Mouse (Mus musculus): ENCODE measurements at regions not wholly inside any gene's neighbourhood (a gene's known extent, or its start where the extent isn't known, plus 50 kb on each side); places are given as distances from the start of the nearest gene placed in this dataset.

GRCm38 (mm10) chr11:40879589-40879988 lies 124.5 kb upstream of the Ccng1 start:
- H3K9me3 ChIP-seq (ENCODE audit: control insufficient read depth, low read length) = no peaks in the 10 kb centered on the region
- no peak overlapping the region for H3K9ac ChIP-seq (ENCODE audit: low read depth, low read length)
- WGBS = 77% methylated on average over 5 of the region's 5 CpGs
- no peak overlapping the region for H3K27ac ChIP-seq (ENCODE audit: low read depth, low read length)
- H3K36me3 ChIP-seq (ENCODE audit: control insufficient read depth, insufficient read depth, low read length) = no peaks in the 10 kb centered on the region
- H3K27me3 ChIP-seq (replicated peaks; ENCODE audit: control insufficient read depth, insufficient read depth, low read length) = no peaks in the 10 kb centered on the region
- H3K4me2 ChIP-seq = no peak overlapping the region
- ATAC-seq (replicated peaks; ENCODE audit: low FRiP score) (no peak), DNase-seq (ENCODE audit: low spot score) (no peak)
- H3K4me3 ChIP-seq (ENCODE audit: low read depth, low read length) = no peak overlapping the region
- H3K4me1 ChIP-seq (replicated peaks; ENCODE audit: control insufficient read depth, insufficient read depth, low read length) = no peaks in the 10 kb centered on the region

- no peak for DNase-seq (ENCODE audit: low spot score)
- H3K9me3 ChIP-seq (ENCODE audit: control insufficient read depth, low read length) = no peaks in the 10 kb centered on the region
- no peak overlapping the region for H3K4me2 ChIP-seq
- H3K27me3 ChIP-seq (replicated peaks; ENCODE audit: control insufficient read depth, insufficient read depth, low read length) = no peaks in the 10 kb centered on the region
- H3K4me1 ChIP-seq (replicated peaks; ENCODE audit: control insufficient read depth, insufficient read depth, low read length) = no peaks in the 10 kb centered on the region
- no peak overlapping the region for H3K27ac ChIP-seq (ENCODE audit: low read depth, low read length)
- ATAC-seq (replicated peaks; ENCODE audit: low FRiP score) = no peak
- no peaks in the 10 kb centered on the region for H3K36me3 ChIP-seq (ENCODE audit: control insufficient read depth, insufficient read depth, low read length)
- H3K9ac ChIP-seq (ENCODE audit: low read depth, low read length) = no peak overlapping the region
- H3K4me3 ChIP-seq (ENCODE audit: low read depth, low read length) = no peak overlapping the region
- WGBS = 79% methylated on average over 2 of the region's 2 CpGs
Observed at GRCm38 (mm10) chr11:40873002-40873401, 117.9 kb upstream of the Ccng1 start.

GRCm38 (mm10) chr11:40865694-40866093 lies 110.6 kb upstream of the Ccng1 start:
- ATAC-seq (replicated peaks; ENCODE audit: low FRiP score) (no peak), DNase-seq (ENCODE audit: low spot score) (no peak)
- Histone ChIP-seq H3K4me1 (replicated peaks; ENCODE audit: control insufficient read depth, insufficient read depth, low read length) (no peaks in the 10 kb centered on the region), H3K27me3 (replicated peaks; ENCODE audit: control insufficient read depth, insufficient read depth, low read length) (no peaks in the 10 kb centered on the region), H3K36me3 (ENCODE audit: control insufficient read depth, insufficient read depth, low read length) (no peaks in the 10 kb centered on the region), H3K4me2 (no peak overlapping the region), H3K27ac (ENCODE audit: low read depth, low read length) (no peak overlapping the region), H3K9me3 (ENCODE audit: control insufficient read depth, low read length) (no peaks in the 10 kb centered on the region), H3K4me3 (ENCODE audit: low read depth, low read length) (no peak overlapping the region), H3K9ac (ENCODE audit: low read depth, low read length) (no peak overlapping the region)
- WGBS = 35% methylated on average over 2 of the region's 2 CpGs

- no peak overlapping the region for H3K9ac ChIP-seq (ENCODE audit: low read depth, low read length)
- no peak overlapping the region for H3K4me2 ChIP-seq
- H3K36me3 ChIP-seq (ENCODE audit: control insufficient read depth, insufficient read depth, low read length) = no peaks in the 10 kb centered on the region
- DNase-seq (ENCODE audit: low spot score) (no peak), ATAC-seq (replicated peaks; ENCODE audit: low FRiP score) (no peak)
- no peaks in the 10 kb centered on the region for H3K27me3 ChIP-seq (replicated peaks; ENCODE audit: control insufficient read depth, insufficient read depth, low read length)
- no peaks in the 10 kb centered on the region for H3K4me1 ChIP-seq (replicated peaks; ENCODE audit: control insufficient read depth, insufficient read depth, low read length)
- H3K9me3 ChIP-seq (ENCODE audit: control insufficient read depth, low read length) = no peaks in the 10 kb centered on the region
- no peak overlapping the region for H3K4me3 ChIP-seq (ENCODE audit: low read depth, low read length)
- 77% methylated on average over 1 of the region's 1 CpGs for WGBS
- H3K27ac ChIP-seq (ENCODE audit: low read depth, low read length) = no peak overlapping the region
Observed at GRCm38 (mm10) chr11:40851361-40851760, 96.2 kb upstream of the Ccng1 start.

GRCm38 (mm10) chr11:40850652-40851092 lies 95.6 kb upstream of the Ccng1 start:
- Histone ChIP-seq H3K4me3 (ENCODE audit: low read depth, low read length) (no peak overlapping the region), H3K27me3 (replicated peaks; ENCODE audit: control insufficient read depth, insufficient read depth, low read length) (no peaks in the 10 kb centered on the region), H3K9ac (ENCODE audit: low read depth, low read length) (no peak overlapping the region), H3K4me2 (no peak overlapping the region), H3K27ac (ENCODE audit: low read depth, low read length) (no peak overlapping the region), H3K9me3 (ENCODE audit: control insufficient read depth, low read length) (no peaks in the 10 kb centered on the region), H3K36me3 (ENCODE audit: control insufficient read depth, insufficient read depth, low read length) (no peaks in the 10 kb centered on the region), H3K4me1 (replicated peaks; ENCODE audit: control insufficient read depth, insufficient read depth, low read length) (no peaks in the 10 kb centered on the region)
- 58% methylated on average over 4 of the region's 4 CpGs for WGBS
- no peak for DNase-seq (ENCODE audit: low spot score)
- no peak for ATAC-seq (replicated peaks; ENCODE audit: low FRiP score)

GRCm38 (mm10) chr11:40846586-40846985 lies 91.5 kb upstream of the Ccng1 start:
- no peak overlapping the region for H3K9ac ChIP-seq (ENCODE audit: low read depth, low read length)
- no peak overlapping the region for H3K4me3 ChIP-seq (ENCODE audit: low read depth, low read length)
- no peaks in the 10 kb centered on the region for H3K36me3 ChIP-seq (ENCODE audit: control insufficient read depth, insufficient read depth, low read length)
- no peak overlapping the region for H3K4me2 ChIP-seq
- DNase-seq (ENCODE audit: low spot score) (no peak), ATAC-seq (replicated peaks; ENCODE audit: low FRiP score) (no peak)
- no peak overlapping the region for H3K27ac ChIP-seq (ENCODE audit: low read depth, low read length)
- H3K27me3 ChIP-seq (replicated peaks; ENCODE audit: control insufficient read depth, insufficient read depth, low read length) = no peaks in the 10 kb centered on the region
- no peaks in the 10 kb centered on the region for H3K4me1 ChIP-seq (replicated peaks; ENCODE audit: control insufficient read depth, insufficient read depth, low read length)
- no peaks in the 10 kb centered on the region for H3K9me3 ChIP-seq (ENCODE audit: control insufficient read depth, low read length)
- WGBS = 45% methylated on average over 1 of the region's 1 CpGs

- H3K4me1 ChIP-seq (replicated peaks; ENCODE audit: control insufficient read depth, insufficient read depth, low read length) = no peaks in the 10 kb centered on the region
- H3K27ac ChIP-seq (ENCODE audit: low read depth, low read length) = no peak overlapping the region
- H3K27me3 ChIP-seq (replicated peaks; ENCODE audit: control insufficient read depth, insufficient read depth, low read length) = no peaks in the 10 kb centered on the region
- H3K4me2 ChIP-seq = no peak overlapping the region
- no peaks in the 10 kb centered on the region for H3K36me3 ChIP-seq (ENCODE audit: control insufficient read depth, insufficient read depth, low read length)
- no peak for DNase-seq (ENCODE audit: low spot score)
- no peak overlapping the region for H3K9ac ChIP-seq (ENCODE audit: low read depth, low read length)
- H3K4me3 ChIP-seq (ENCODE audit: low read depth, low read length) = no peak overlapping the region
- ATAC-seq (replicated peaks; ENCODE audit: low FRiP score) = no peak
- WGBS = 63% methylated on average over 4 of the region's 4 CpGs
- H3K9me3 ChIP-seq (ENCODE audit: control insufficient read depth, low read length) = no peaks in the 10 kb centered on the region
Observed at GRCm38 (mm10) chr11:40835393-40835792, 80.3 kb upstream of the Ccng1 start.

Data from liver, embryonic 11.5 days (tissue).